Mouse (Mus musculus) ovary, postnatal 14 days (tissue): ENCODE data around the gene Zbtb8a.
"Not testable (repeated sequence)": the region's sequence is repeated elsewhere in the genome, so short reads cannot be mapped to it uniquely, and the experiment has no call there.

Experiments
- DNase-seq: peaks from one replicate; pipeline ENCODE4 v3.0.0; 2022; ENCODE audit warnings: low spot score

Gene Zbtb8a

DNA sequence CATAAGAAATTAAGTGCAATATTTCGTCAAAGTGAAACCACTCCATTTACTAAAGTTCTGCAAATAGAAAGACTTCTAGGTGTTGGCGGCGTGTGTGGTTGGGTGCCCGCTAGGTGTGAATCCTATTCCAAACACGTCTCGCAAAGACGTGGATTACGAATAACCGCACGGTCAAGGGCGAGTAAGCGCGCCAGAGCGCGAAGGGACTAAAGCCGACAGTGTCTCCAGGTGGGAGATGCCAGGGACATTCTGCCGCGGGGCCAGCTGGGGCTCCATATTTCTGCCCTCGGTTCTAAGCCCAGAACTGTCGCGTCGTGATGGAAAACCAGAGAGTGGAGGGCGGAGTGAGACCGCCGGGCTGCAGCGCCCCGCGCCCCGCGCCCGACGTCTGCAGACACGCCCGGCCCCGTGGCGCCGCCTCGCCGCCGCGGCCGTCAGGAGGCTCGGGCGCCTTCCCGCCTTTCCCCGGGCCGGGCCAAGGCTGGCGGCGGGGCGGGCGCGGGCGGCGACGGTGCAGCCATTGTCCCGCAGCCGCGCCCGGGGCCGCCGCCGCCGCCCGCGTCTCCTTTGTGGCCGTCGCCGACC is 863 bp downstream of the Zbtb8a start:
- no peak for DNase-seq

GRCm38 (mm10) chr4:129375821-129376220 is 2.1 kb downstream of the Zbtb8a start:
- DNase-seq, result no peak

DNA sequence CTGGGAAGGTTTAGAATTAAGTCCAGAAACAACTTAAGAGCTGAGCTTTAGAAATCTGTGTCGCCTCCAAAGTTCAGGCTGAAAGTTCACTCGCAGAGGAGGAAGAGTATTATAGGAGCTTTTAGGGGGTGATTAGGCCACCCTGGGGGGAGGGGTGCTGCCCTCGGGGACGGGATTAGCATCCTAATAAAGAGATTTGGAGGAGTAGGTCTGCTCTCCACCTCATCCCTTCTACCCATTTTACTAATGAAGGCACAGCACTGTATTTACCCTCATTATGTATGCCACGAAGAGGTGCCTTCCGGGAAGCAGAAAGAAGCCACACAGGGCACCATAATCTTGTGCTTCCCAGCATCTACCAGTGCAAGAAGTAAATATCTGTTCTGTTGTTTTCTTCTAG is 2.9 kb downstream of the Zbtb8a start:
- no peak for DNase-seq

DNA sequence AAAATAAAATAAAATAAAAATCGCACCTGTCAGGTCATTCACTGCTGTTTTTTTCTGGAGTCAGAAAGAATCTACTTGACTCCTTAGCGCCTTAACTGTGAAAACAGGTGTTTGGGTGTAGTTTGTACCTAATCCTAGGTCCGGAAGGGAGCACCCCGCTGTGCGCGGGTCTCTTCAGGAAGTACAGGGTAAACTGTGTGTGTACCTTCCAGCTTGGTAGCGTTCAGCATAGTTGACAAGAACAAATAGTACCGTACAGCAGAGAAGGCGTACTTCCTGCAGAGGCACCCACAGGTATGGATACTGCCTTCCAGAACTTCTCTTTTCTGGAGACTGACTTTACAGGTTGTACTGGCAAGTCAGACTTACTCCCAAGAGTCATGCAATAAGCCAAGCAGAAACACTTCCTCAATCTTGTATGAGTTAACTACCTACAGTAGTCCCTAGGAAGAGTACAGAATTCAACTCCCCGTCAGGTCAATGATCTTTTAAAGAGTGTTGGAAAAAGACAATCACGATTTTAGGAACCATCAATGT is 3.6 kb downstream of the Zbtb8a start:
- no peak for DNase-seq

DNA sequence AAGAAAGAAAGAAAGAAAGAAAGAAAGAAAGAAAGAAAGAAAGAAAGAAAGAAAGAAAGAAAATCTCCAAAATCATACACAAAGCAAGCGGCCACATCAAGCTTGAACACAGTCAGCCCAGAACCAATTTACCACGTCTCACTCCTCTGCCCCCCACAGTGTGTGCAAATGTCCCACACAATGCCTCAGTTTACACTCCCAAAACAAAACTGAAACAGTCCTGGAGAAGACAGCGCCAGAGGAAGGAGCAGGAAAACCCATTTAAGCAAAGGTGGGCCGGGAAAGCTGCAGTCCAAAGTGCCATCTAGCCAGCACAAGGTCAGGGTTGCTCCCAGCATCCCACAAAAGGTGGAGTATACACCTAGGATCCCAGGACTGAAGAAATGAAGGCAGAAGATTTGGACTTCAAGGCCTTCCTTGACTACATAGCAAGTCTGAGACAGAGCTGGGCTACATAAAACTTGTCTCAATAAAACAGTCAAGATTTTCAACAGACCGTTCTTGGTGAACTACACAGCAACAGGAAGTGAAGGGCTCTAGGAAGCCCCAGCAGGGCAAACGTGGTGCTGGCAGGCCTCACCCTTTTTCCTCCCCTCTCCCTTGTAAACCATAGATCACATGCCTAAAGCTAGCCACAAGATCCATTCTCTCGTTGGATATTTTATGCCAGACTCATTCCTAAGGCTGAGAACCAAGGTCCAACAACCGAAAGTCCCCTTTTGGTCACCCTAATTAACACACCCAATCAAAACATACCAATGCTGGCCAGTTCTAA is 4.5 kb downstream of the Zbtb8a start:
- DNase-seq, result no peak

DNA sequence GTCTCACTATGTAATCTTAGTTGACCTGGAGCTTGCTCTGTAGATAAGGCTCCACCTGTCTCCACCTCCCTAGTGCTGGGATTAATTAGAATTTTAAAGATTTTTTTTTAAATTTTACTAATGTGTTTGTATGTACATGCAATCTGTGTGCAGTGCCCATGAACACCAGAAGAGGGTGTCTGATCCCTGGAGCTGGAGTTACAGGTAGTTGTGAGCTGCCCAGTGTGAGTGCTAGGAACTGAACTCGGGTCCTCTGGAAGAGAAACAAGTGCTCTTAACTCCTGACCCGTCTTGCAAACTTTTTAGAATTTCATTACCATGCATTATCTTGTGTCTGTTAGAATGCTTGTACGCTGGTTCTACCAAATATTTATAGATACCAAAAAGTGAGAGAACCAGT is 6.5 kb downstream of the Zbtb8a start:
- DNase-seq, result no peak

GRCm38 (mm10) chr4:129365224-129365623 is 12.7 kb downstream of the Zbtb8a start:
- DNase-seq, result no peak

GRCm38 (mm10) chr4:129364379-129364778 is 13.5 kb downstream of the Zbtb8a start:
- DNase-seq, result no peak

DNA sequence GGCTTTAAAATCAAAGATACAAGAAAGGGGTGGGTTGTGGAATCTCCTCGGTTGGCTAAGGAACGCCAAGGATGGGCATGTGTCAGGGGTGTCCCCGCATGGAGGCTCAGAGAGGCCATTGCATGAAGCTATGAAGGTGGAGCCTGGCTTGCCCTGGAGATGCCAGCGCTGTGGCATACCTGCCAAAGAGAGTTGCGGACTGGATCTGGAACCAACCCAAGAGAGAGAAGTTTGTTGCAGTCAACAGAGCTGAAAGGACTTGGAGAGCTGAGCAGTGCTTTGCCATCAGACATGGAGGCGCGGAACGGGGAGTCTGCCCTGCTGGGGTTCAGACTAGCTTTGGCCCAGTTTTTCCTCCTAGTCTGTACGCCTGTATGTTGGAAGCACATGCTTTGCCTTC is 14.5 kb downstream of the Zbtb8a start:
- DNase-seq, result no peak

GRCm38 (mm10) chr4:129362771-129363170 is 15.1 kb downstream of the Zbtb8a start:
- no peak for DNase-seq

GRCm38 (mm10) chr4:129362238-129362637 is 15.7 kb downstream of the Zbtb8a start:
- DNase-seq, result not testable (repeated sequence)

- no peak for DNase-seq
Observed at GRCm38 (mm10) chr4:129357613-129358163, 20.2 kb downstream of the Zbtb8a start.

GRCm38 (mm10) chr4:129354236-129354635 is 23.7 kb downstream of the Zbtb8a start:
- DNase-seq, result no peak

GRCm38 (mm10) chr4:129353176-129353575 is 24.7 kb downstream of the Zbtb8a start:
- DNase-seq, result no peak

GRCm38 (mm10) chr4:129351111-129351510 is 26.8 kb downstream of the Zbtb8a start:
- DNase-seq, result no peak

DNA sequence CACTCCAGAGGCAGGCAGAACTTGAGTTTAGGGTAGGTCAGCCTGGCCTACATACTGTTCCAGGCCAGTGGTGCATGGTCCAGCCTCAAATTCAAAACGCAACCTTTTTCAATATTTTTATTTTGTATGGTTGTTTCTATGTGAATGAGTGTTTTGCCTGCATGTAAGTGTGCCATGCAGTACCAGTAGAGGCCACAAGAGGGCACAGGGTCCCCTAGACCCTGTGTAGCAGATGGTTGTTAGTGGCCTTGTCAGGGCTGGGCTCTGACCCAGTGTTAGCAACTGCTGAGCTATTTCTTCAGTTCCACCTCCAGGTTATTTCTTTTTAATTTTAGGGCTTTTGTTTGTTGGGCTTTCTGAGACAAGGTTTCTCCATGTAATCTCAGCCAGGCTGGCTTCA is 27.3 kb downstream of the Zbtb8a start:
- DNase-seq, result peak; percentile 73

- DNase-seq, result no peak
Observed at GRCm38 (mm10) chr4:129346481-129347154, 31.3 kb downstream of the Zbtb8a start.

DNA sequence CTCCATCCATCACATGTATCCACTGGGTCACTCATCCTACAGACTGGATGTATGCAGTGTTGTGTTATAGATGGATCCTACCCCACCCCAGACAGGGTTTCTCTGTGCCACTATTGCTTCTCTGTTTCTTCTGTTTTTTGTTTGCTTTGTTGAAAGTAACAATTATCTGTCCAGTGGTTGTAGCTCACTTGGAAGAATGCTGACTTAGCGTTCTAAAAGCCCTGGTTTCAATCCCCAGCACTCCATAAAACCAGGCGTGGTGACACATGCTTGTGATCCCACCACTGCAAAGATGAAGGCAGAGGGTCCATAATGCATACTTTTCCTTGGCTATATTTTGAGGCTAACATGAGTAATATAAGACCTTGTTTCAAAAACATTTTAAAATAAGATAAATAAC is 35.2 kb downstream of the Zbtb8a start:
- DNase-seq, result no peak

DNA sequence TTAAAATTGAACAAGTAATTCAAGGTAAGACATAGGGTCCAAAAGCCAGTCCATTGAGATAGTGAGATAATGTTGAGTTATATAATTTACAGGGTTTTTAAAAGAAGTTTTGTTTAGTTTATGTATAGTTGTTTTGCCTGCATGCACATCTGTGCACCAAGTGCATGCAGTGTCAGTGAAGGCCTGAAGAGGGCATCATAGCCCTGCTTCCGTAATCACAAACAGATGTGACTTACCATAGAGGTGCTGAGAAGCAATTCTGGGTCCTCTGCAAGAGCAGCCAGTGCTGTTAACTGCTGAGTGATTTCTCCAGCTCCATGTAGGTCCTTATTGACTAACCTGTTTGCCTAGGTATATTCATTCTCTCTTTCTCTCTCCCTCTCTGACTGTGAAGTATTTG is 36.0 kb downstream of the Zbtb8a start:
- no peak for DNase-seq

DNA sequence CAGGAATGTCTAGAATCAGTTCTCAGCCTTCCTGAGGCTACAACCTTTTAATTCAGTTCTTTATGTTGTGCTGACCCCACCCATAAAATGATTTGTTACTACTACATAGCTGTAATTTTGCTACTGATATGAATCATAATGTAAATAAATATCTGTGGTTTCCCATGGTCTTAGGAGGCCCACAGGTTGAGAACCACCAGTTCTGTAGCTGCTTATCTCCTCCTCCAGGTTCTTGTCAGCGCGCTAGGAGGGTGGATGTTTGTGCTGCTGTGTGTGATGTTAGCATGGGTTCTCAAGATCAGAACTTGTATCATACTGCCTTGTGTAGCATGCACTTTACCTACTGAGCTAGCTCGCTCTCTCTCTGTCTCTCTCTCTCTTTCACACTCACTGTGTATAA is 38.2 kb downstream of the Zbtb8a start:
- no peak for DNase-seq

- DNase-seq, result no peak
Observed at GRCm38 (mm10) chr4:129336291-129336690, 41.6 kb downstream of the Zbtb8a start.

DNA sequence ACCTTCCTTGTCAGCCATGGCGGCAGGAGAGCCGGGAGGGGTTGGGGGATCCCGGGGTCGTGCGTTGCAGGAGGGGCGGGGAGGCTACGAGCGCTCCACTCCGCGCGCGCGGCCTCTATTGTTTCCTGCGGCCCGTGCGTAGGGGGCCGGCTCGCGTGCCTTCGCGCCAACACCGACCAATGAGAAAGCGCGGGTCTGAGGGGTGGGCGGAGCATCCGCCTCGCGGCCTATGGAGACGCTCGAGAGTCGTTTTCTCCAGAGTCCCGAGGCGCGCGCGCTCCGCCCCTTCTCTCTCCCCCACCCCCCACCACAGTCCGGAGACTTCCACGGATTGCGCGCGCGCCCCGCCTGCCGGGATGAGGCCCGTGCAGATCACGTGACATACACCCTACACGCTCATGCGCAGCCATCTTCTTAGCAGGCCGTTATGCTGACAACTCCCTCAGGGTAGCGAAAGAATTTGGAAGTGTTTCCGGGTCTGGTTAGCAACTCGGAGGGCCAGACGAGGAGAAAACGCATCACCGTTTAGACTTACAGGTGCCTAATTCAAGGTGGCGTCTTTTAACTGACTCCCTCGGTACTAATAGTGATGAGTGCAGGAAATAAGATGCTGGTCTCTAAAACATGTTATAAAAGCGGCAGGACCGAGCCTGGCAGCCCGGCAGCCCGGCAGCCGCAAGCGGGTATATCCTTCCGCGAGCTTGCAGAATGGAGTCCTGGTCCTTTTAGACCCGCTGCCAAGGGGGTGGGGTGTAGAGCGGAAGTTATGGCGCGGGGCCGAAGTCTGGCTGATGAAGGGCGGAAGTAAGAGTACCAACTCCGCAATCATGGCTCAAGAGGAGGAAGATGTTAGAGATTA is 42.5 kb downstream of the Zbtb8a start, which contains the start of the genes Rbbp4 and Zbtb8os:
TSS of gene Rbbp4 (minus strand) at position 155 of the 859 bp plus-strand sequence.
TSS of gene Zbtb8os (plus strand) at position 480 of the 859 bp plus-strand sequence.
- peak; percentile 90 for DNase-seq
